Mouse (Mus musculus): ENCODE results near the gene Ddx58. TPM values are rescaled to one million over a fixed set of nuclear protein-coding genes. Genes with fewer than 3 reads are reported as not detected.
A peak's percentile ranks its signal among the peaks of the same experiment; 100 is the strongest.

The Ddx58 gene
- polyA plus RNA-seq (2015; fragmentation: Nextera tagmentation; extraction: Ambion mirVana): 3.0 and 3.1 TPM in 2 replicates

DNA sequence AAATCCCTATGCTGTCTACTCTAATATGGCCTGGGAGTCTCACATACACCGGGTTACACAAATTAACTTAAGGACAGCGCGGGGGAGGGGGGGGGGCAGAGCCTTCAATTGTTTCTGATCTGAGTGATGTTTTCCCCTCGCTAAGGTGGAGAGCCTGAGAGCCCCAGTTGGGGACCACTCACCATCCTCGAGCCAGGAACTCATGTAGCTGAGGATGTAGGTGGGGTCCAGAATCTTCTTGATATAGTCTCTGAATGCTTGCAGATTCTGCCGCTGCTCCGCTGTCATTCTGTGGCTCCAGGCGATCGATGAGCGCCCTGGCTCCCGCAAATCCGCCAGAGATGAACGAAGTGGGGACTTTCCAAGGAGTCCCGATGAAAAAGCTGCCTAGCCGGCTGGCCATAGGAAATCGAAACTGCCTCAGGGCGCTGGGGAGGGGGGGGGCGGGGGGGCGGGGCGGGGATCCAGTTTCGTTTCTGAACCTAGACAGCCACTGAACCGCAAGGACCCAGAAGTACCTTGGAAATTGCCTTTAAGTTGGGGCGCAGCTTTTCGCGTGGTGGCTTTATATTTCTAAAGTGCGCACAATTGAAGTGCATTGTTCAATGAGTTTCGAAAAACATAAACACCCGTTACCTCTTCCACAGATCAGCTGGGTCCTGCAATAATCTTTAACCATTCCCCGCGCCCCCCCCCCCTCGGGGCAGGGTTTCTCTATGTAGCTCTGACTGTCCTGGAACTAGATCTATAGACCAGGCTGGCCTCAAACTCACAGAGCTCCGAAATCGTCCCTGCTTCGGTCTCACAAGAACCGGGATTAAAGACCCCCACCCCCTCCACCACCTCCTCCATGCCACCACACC lies at the start of gene Ddx58:
Gene Ddx58 (minus strand): TSS at position 420 of the 863 bp plus-strand sequence.
- ATAC-seq: peak; percentile 76
- no peaks in the 10 kb centered on the region; the same call in 1 of the 2 replicates for H3K27me3 ChIP-seq
- no peak within 1 kb of the TSS for H3K27ac ChIP-seq
- H3K4me2 ChIP-seq (replicated peaks): peak within 1 kb of the TSS; percentile 78
- H3K9me3 ChIP-seq: no peaks in the 10 kb centered on the region
- peak within 1 kb of the TSS; percentile 47 for H3K4me3 ChIP-seq (replicated peaks)
- H3K4me1 ChIP-seq (replicated peaks): peaks cover 19% of the 10 kb centered on the region
- H3K9ac ChIP-seq (replicated peaks): peak within 1 kb of the TSS; percentile 64
- H3K36me3 ChIP-seq: no peaks in the 10 kb centered on the region
- 4% methylated on average over 35 of the region's 35 CpGs for WGBS

DNA sequence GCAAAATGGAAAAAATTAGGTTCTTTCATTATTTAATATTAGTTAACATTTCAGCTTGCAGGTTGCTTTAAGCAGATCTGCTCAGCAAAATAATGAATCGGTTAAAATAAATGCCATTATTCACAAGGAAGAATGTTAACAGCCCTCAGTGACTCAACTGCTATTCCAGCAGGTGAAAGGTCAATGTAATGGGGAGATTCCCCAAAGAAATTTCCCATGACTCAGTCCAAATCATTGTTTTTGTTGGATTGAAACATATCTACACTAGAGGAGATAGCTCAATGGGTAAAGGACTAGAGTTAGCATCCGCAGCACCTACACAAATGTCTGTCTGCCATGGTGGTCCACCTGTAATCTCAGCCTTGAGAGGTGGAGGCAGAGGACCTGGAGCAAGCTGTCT lies 49.4 kb upstream of the Ddx58 start:
- Histone ChIP-seq H3K4me2 (replicated peaks) (no peak overlapping the region), H3K4me1 (replicated peaks) (no peaks in the 10 kb centered on the region), H3K4me3 (replicated peaks) (no peak overlapping the region), H3K27ac (no peak overlapping the region), H3K36me3 (no peaks in the 10 kb centered on the region), H3K9me3 (peaks cover 1% of the 10 kb centered on the region; the same call in 1 of the 2 replicates), H3K9ac (replicated peaks) (no peak overlapping the region), H3K27me3 (no peaks in the 10 kb centered on the region)
- WGBS: 94% methylated on average over 2 of the region's 2 CpGs
- no peak for ATAC-seq

DNA sequence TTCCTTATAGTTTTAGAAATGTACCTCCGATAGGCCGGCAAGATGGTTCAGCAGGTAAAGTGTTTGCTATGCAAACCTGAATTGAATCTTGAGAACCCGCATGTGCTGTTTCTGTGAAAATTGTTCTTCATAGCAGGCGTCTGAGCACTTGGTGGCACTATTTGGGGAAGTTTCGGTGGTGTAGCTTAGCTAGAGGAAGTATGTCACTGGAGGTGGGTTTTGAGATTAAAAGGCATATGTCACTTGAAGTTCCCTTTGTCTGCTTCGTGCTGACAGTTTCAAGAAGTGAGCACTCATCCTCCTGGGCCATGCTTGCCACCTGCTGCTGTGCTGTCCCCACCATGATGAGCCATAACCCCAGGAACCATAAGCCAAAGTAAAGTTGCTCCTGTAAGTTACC lies 47.8 kb upstream of the Ddx58 start:
- WGBS: 79% methylated on average over 6 of the region's 6 CpGs
- Histone ChIP-seq H3K27ac (no peak overlapping the region), H3K9ac (replicated peaks) (no peak overlapping the region), H3K36me3 (no peaks in the 10 kb centered on the region), H3K4me2 (replicated peaks) (no peak overlapping the region), H3K9me3 (no peaks in the 10 kb centered on the region), H3K4me1 (replicated peaks) (no peaks in the 10 kb centered on the region), H3K27me3 (no peaks in the 10 kb centered on the region), H3K4me3 (replicated peaks) (no peak overlapping the region)
- no peak for ATAC-seq

DNA sequence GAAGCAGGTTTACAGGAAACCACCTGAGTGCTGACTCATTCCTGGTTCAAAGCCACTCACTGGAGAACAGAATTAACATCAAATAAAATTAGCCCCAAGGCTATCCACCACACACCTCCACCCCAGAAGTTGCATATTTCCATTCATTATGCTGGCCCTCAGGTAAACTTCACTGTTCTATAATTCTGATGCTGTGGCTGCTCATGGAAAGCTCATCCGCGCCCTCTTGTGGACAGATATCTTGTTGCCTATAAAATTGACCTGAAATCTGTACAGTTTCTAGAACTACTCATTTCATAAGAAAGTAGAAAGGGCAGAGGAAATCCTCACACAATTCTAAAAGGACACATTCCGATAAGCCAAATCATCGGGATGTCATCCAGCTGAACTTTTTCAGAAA lies 46.0 kb upstream of the Ddx58 start:
- 20% methylated on average over 4 of the region's 4 CpGs for WGBS
- Histone ChIP-seq H3K4me2 (replicated peaks) (no peak overlapping the region), H3K9me3 (no peaks in the 10 kb centered on the region), H3K4me3 (replicated peaks) (no peak overlapping the region), H3K27me3 (no peaks in the 10 kb centered on the region), H3K36me3 (no peaks in the 10 kb centered on the region), H3K9ac (replicated peaks) (no peak overlapping the region), H3K4me1 (replicated peaks) (no peaks in the 10 kb centered on the region), H3K27ac (no peak overlapping the region)
- ATAC-seq: no peak

DNA sequence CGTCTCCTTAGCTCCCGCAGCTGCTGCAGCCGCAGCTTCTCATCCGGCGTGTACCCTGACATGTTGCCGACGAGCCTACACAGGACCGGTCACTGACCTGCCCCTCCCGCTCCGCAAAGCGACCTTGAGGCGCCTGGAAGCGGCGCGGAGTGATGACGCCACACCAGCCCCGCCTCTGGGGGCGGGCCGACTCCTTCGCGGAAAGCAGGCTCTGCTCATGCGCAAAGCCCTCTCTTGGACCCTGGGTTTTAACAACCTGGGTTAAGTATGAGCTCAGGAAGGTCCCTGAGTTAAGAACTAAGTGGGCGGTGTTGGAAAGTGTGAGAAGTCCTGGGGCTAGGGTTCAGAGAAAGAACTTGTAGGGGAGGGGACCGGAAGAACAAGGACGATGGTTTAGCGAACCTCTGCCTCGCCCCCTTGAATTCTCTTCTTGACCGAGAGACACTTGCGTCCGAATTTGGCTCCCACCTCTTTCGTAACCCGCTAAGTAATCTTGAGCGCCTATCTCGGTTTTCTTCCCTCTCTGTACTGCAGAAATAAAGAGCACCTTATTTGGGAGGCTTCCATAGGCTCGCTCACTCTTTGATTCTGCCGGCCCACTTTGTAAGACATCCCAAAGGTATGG lies 39.8 kb upstream of the Ddx58 start, which contains the start of gene Ndufb6:
Gene Ndufb6 (minus strand): TSS at position 146 of the 625 bp plus-strand sequence.
- Histone ChIP-seq H3K4me2 (replicated peaks) (peak within 1 kb of the TSS; percentile 96), H3K4me3 (replicated peaks) (peak within 1 kb of the TSS; percentile 94), H3K27ac (peak within 1 kb of the TSS; percentile 51), H3K9ac (replicated peaks) (peak within 1 kb of the TSS; percentile 93), H3K4me1 (replicated peaks) (peaks cover 13% of the 10 kb centered on the region), H3K36me3 (peaks cover 14% of the 10 kb centered on the region), H3K27me3 (no peaks in the 10 kb centered on the region), H3K9me3 (no peaks in the 10 kb centered on the region)
- ATAC-seq: peak; percentile 97
- WGBS: under 1% methylated on average over 36 of the region's 36 CpGs

DNA sequence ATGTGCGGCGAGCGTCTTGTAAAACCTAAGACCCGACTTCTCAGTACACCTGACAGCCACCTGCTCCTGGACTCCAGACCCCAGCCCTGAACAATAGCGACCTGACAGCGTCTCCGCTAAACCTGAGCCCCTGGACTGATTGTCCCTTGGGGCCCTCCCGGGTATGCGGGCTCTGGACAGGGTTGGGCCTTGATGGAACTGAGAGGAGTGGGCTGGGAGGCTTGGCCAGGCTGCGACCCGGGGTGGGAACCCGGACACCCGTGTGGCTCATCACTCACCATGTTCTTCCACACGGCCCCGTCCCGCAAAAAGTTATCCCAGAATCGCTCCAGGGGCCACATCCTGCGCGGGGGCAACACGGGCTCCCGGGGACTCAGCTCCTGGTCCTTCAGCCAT lies 39.2 kb upstream of the Ddx58 start:
- Histone ChIP-seq H3K4me2 (replicated peaks) (peak overlapping the region; percentile 96), H3K4me1 (replicated peaks) (peaks cover 13% of the 10 kb centered on the region), H3K36me3 (peaks cover 14% of the 10 kb centered on the region), H3K9ac (replicated peaks) (peak overlapping the region; percentile 93), H3K4me3 (replicated peaks) (peak overlapping the region; percentile 94), H3K9me3 (no peaks in the 10 kb centered on the region), H3K27me3 (no peaks in the 10 kb centered on the region), H3K27ac (peak overlapping the region; percentile 51)
- peak; percentile 89 for ATAC-seq
- under 1% methylated on average over 21 of the region's 21 CpGs for WGBS

DNA sequence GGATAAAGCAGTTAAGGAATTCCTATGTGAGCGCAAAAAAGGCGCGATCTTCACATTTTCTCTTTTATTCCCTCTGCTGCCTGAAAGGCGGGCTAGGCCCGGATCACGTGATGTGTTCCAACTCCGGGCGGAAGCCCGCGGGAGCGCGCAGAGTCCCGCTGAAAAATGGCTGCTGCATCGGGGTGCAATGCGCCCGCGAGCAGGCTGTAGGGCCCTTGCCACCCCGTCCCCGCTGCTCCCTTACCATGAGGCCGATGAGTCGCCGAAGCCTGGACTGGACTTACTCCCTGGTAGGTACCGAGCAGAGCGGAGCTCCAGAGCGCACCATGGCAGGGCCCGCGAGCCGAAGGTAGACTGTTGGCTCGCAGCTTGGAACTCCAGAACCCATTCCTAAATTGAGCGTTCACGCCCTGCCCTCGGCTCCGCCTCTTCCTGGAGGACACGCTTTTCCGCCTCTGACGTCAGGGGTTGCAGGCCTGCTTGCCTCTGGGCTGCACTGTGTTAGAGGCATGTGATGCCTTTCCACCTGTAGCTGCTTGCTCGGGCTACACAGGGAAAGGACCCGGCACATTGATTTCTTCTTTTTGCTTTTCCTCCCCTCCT lies 29.9 kb upstream of the Ddx58 start, which contains the start of the genes Smim27 and Topors:
Gene Smim27 (plus strand): TSS at position 150 of the 603 bp plus-strand sequence.
Gene Topors (minus strand): TSS at position 421 of the 603 bp plus-strand sequence.
- peak; percentile 95 for ATAC-seq
- Histone ChIP-seq H3K4me1 (replicated peaks) (peaks cover 27% of the 10 kb centered on the region), H3K9ac (replicated peaks) (peak within 1 kb of the TSS; percentile 88), H3K4me3 (replicated peaks) (peak within 1 kb of the TSS; percentile 89), H3K27ac (peak within 1 kb of the TSS; percentile 88), H3K4me2 (replicated peaks) (peak within 1 kb of the TSS; percentile 91), H3K9me3 (no peaks in the 10 kb centered on the region), H3K36me3 (peaks cover 3% of the 10 kb centered on the region; the same call in 1 of the 2 replicates), H3K27me3 (no peaks in the 10 kb centered on the region)
- WGBS: under 1% methylated on average over 38 of the region's 38 CpGs

DNA sequence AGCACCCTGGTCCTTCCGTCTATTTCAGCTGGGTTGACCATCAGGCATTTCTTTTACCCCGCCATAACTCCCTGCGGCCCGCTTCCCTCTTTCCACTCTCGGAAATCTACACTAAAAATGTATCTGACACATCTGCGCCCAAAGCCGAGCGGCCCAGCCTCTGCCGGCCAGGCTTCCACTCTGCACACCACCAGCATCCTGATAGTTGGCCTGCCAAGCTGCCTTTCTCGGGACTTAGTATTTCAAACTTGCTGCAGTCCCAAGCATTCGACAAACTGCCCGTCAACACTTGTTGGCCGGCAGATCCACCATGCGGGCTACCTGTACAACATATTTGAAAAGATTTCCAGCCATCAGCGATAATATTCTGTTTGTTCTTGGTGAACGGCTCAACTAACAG lies 29.2 kb upstream of the Ddx58 start:
- peak overlapping the region; percentile 91 for H3K4me2 ChIP-seq (replicated peaks)
- no peak for ATAC-seq
- no peaks in the 10 kb centered on the region for H3K9me3 ChIP-seq
- peak overlapping the region; percentile 89 for H3K4me3 ChIP-seq (replicated peaks)
- H3K4me1 ChIP-seq (replicated peaks): peaks cover 27% of the 10 kb centered on the region
- H3K9ac ChIP-seq (replicated peaks): peak overlapping the region; percentile 88
- H3K27me3 ChIP-seq: no peaks in the 10 kb centered on the region
- WGBS: under 1% methylated on average over 16 of the region's 16 CpGs
- peak overlapping the region; percentile 88 for H3K27ac ChIP-seq
- peaks cover 3% of the 10 kb centered on the region; the same call in 1 of the 2 replicates for H3K36me3 ChIP-seq

DNA sequence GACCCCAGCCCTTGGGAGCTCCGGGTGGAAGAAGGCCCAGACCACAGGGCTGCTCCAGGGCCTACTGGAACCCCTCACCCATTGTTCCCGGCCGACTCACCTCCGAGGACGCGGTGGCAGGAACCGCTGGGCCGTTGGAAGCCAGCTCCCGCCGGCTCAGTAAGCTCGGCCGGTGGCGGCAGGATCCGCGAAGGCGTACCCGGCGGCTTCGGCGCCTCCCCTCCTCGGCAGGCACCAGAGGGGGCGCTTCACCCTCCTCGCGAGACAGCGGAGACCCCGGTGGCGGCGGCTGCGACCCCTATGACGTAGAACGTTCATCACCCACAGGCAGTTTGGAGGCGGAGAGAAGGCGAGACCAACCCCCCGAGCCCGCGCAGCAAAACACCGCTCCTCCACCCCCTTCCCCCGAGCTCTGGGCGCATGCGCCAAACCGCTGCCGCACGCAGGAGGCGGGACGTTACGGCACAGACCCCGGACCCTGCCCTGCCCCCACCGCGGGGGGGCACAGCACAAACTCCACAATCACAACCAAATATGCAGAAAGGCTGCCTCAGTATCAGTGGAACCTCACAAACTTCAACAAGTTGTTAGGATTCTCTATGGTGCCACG lies 28.7 kb upstream of the Ddx58 start:
- peak overlapping the region; percentile 91 for H3K4me2 ChIP-seq (replicated peaks)
- peak; percentile 83 for ATAC-seq
- peak overlapping the region; percentile 89 for H3K4me3 ChIP-seq (replicated peaks)
- H3K27ac ChIP-seq: peak overlapping the region; percentile 88
- H3K9me3 ChIP-seq: no peaks in the 10 kb centered on the region
- H3K9ac ChIP-seq (replicated peaks): peak overlapping the region; percentile 88
- H3K36me3 ChIP-seq: peaks cover 3% of the 10 kb centered on the region; the same call in 1 of the 2 replicates
- H3K4me1 ChIP-seq (replicated peaks): peaks cover 27% of the 10 kb centered on the region
- WGBS: 1% methylated on average over 49 of the region's 50 CpGs
- no peaks in the 10 kb centered on the region for H3K27me3 ChIP-seq

DNA sequence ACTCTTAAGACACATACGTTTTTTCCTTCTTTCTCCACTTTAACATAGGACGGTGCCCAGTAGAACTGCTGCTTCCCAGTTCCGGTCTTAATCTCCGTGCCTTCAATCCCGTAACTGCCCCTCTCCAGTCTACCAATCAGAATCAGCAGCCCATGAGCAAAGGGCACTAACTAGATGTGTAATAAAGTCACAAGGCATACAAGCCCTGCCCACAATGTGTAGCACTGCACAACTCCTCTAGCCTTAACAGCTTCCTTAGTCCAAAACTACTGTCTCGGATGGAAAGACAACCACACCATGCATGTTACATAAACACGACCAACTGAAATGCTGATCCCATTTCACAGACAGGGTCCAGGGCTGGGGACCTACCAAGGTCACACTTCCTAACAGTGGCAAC lies 28.1 kb upstream of the Ddx58 start:
- H3K9ac ChIP-seq (replicated peaks): peak overlapping the region; percentile 88
- H3K4me1 ChIP-seq (replicated peaks): peaks cover 27% of the 10 kb centered on the region
- peak overlapping the region; percentile 89 for H3K4me3 ChIP-seq (replicated peaks)
- WGBS: 70% methylated on average over 7 of the region's 7 CpGs
- peak overlapping the region; percentile 91 for H3K4me2 ChIP-seq (replicated peaks)
- no peaks in the 10 kb centered on the region for H3K9me3 ChIP-seq
- H3K27me3 ChIP-seq: no peaks in the 10 kb centered on the region
- peak overlapping the region; percentile 88 for H3K27ac ChIP-seq
- peaks cover 5% of the 10 kb centered on the region for H3K36me3 ChIP-seq
- no peak for ATAC-seq

DNA sequence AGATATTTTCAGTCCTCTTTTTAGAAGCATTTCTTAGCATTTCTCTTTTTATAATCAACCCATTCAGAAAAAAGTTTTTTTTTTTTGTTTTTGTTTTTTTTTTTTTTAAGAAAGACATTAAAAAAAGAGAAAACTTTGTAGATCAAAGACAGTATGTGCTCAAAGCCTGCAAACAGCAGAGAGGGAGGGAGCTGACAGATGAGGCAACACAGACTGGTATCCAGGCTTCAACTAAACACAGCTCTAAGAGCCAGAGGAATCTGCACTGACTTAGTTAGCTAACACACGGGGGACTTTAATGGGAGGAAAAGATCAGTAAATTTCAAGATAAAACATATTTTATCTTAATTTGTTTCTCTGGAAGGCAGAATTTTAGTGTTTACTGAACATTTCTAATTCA lies 24.7 kb upstream of the Ddx58 start:
- no peak overlapping the region for H3K4me2 ChIP-seq (replicated peaks)
- no peak for ATAC-seq
- H3K9me3 ChIP-seq: no peaks in the 10 kb centered on the region
- no peak overlapping the region for H3K9ac ChIP-seq (replicated peaks)
- H3K27me3 ChIP-seq: no peaks in the 10 kb centered on the region
- no peak overlapping the region for H3K4me3 ChIP-seq (replicated peaks)
- no peak overlapping the region for H3K27ac ChIP-seq
- 89% methylated on average over 1 of the region's 1 CpGs for WGBS
- H3K36me3 ChIP-seq: peaks cover 35% of the 10 kb centered on the region
- H3K4me1 ChIP-seq (replicated peaks): peaks cover 21% of the 10 kb centered on the region
